Mouse (Mus musculus) kidney, adult 8-10 months (tissue): ENCODE measurements around the gene Prm1.
A peak's percentile ranks its signal among the peaks of the same experiment; 100 is the strongest.
"Not testable (repeated sequence)": the region's sequence is repeated elsewhere in the genome, so short reads cannot be mapped to it uniquely, and the experiment has no call there.

ENCODE experiments used
- DNase-seq, 2 experiments: peaks; one replicate each; pipeline ENCODE4 v3.0.0; 2022

The Prm1 gene

DNA sequence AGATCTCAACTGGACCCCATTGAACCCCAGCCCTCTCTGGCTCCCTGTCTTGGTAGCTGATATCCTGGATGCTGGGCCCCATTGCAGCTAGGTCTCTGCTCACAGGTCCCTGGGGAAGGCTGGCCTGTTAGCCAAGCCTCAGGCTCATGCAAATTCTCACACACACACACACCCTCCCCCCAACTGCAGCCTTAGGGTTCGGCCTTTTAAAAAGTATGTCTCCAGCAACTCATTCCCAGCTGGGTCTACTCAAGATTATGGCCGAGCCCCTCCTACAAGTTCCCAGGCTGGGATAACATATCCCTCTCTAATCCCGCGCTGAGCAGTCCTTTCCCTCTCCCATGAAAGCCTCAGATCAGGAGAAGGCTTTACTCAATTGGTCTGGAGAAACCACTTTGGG is 15.7 kb upstream of the Prm1 start:
- no peak for DNase-seq

GRCm38 (mm10) chr16:10819966-10820365 is 14.3 kb upstream of the Prm1 start:
- no peak for DNase-seq

GRCm38 (mm10) chr16:10818579-10819135 is 13.0 kb upstream of the Prm1 start:
- DNase-seq: no peak

DNA sequence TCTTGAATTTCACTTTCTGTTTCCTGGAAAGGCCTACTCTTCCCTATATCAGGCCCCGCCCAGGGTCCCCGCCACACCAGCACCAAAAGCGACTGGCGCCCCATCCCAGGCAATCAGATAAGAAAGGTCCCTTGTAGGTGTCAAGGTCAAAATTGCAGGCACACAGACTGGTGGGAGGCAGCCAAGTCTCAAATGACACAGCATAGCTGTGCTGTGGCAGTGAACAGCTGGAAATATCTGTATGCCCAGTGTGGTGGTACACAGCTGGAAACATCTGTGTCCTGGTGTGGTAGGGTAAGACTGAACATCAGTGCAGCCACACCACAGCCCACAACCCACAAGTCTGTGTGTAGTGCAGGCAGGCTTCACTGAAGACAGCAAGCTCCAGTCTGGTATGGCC is 9.2 kb upstream of the Prm1 start:
- DNase-seq: no peak

DNA sequence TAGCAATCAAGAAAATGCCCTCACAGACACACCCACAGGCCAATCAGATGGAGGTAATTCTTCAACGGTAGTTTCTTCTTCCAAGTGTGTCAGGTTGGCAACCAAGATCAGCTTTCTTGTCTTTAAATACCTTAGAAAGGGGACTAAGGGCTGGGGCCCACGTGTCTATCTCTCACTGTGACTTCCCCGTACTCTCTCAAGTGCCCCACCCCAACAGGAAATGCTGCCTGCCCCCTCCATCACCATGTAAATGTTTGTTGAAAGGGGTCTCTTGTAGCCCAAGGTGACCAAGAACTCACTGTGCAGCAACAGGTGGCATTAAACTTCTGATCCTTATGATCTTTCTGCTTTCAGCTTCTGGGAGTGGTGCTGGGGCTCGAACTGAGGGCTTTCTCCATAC is 8.1 kb upstream of the Prm1 start:
- no peak for DNase-seq

DNA sequence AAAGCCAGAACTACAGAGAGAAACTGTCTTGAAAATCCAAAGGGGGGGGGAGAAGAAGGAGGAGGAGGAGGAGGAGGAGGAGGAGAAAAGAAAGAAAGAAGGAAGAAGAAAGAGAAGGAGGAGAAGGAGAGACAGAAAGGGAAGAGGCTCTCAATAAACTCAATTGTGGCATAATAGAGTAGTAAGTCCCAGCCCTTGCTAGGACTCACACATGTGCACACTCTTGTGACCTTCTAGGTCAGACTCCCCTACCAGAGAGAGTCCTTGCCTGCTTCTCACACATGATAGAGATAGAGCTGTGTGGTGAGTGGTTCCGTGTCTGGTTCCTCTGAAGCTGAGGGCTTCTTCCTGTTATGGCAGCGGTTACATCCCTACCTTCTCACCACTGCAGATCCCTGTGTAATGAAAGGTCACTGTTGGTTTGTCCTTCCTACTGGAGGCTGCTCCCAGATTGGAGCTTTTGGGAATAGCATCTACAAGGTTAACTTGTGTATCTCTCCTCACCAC is 7.3 kb upstream of the Prm1 start, which contains the start of gene Gm11172:
Gm11172 (plus strand) TSS at position 51 of the 507 bp plus-strand sequence.
- no peak for DNase-seq

GRCm38 (mm10) chr16:10810376-10810775 is 4.7 kb upstream of the Prm1 start:
- no peak for DNase-seq

GRCm38 (mm10) chr16:10802420-10802819 is 3.2 kb downstream of the Prm1 start:
- not testable (repeated sequence) for DNase-seq

- DNase-seq: no peak
Measured at GRCm38 (mm10) chr16:10796034-10796433, 9.6 kb downstream of the Prm1 start, which contains the start of gene Prm2. Prm2 (minus strand) TSS chr16:10796134.

GRCm38 (mm10) chr16:10790702-10791101 is 14.9 kb downstream of the Prm1 start, which contains the start of gene Prm3:
Prm3 (minus strand) TSS chr16:10790914.
- no peak for DNase-seq

GRCm38 (mm10) chr16:10788866-10789265 is 16.8 kb downstream of the Prm1 start:
- no peak for DNase-seq

GRCm38 (mm10) chr16:10788271-10788670 is 17.4 kb downstream of the Prm1 start, which contains the start of gene Tnp2:
Tnp2 (minus strand) TSS chr16:10788660.
- DNase-seq: no peak

DNA sequence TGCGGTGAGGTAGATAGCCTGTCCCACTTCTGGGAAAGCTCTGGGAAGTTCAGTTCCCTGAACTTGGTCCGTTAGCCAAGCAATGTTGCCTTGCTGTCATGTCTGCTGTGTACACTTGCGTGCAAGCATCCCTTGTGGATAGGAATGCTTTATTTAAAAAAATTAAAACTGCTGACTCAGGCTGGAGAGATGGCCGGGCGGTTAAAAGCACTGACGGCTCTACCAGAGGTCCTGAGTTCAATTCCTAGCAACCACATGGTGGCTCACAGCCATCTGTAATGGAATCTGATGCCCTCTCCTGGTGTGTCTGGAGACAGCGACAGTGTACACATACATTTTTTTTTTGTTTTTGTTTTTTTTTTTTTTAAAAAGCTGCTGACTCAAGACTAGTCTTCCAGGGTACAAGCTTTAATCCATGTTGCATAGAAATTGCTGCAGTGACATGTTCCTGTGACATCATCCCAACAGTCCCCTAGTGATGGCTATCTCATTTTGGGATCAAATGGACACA is 18.0 kb downstream of the Prm1 start:
- no peak for DNase-seq

- DNase-seq: no peak
Measured at GRCm38 (mm10) chr16:10786782-10787547, 18.7 kb downstream of the Prm1 start.

DNA sequence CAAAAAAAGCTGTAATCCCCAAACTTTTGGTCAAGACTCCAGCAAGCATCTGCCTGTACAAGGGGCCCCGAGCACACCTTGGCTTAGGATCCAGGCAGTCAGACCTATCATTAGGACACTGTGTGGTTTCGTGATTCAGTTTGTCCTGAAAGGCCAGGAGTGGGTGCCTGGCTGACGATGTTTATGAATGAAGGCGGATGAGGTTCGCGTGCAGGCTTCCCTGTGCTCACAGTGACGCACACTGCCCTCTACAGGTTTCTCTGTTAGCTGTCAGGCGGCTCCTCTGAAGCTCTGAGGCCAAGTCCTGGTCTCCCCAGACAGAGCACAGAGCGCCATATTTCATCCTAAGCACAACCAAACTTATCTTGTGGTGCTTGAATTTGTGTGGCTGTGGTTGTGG is 19.4 kb downstream of the Prm1 start:
- DNase-seq: peak; percentile 77 to 86

GRCm38 (mm10) chr16:10785371-10786231 is 20.0 kb downstream of the Prm1 start, which contains the start of gene Socs1:
Socs1 (minus strand) TSS chr16:10785536.
- peak; percentile 79 to 84 for DNase-seq

DNA sequence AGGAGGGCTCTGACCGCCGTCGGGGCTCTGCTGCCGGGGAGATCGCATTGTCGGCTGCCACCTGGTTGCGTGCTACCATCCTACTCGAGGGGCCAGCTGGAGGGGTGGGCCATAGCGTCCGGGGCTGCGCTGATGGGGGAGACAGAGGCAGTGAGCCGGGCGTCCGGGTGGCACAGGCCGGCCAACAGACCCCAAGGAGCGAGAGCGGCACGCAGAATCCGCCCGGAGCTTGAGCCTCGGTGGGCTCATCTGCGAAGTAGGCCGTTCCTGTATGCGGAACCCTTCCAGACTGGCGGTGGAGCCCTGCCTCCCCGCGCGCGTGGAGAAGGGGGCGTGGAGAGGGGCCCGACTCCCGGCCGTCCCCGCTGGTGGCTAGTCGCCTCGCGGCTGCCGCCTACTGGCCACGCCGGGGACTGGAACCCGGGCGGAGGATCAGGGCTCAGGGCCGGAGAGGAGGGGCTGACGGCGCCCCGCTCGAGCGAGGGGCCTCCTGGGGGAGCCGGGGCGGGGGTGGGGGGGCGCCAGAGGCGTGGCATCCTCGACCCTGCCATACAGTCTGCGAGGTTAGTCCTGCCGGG is 20.8 kb downstream of the Prm1 start:
- peak; percentile 78 to 88 for DNase-seq

DNA sequence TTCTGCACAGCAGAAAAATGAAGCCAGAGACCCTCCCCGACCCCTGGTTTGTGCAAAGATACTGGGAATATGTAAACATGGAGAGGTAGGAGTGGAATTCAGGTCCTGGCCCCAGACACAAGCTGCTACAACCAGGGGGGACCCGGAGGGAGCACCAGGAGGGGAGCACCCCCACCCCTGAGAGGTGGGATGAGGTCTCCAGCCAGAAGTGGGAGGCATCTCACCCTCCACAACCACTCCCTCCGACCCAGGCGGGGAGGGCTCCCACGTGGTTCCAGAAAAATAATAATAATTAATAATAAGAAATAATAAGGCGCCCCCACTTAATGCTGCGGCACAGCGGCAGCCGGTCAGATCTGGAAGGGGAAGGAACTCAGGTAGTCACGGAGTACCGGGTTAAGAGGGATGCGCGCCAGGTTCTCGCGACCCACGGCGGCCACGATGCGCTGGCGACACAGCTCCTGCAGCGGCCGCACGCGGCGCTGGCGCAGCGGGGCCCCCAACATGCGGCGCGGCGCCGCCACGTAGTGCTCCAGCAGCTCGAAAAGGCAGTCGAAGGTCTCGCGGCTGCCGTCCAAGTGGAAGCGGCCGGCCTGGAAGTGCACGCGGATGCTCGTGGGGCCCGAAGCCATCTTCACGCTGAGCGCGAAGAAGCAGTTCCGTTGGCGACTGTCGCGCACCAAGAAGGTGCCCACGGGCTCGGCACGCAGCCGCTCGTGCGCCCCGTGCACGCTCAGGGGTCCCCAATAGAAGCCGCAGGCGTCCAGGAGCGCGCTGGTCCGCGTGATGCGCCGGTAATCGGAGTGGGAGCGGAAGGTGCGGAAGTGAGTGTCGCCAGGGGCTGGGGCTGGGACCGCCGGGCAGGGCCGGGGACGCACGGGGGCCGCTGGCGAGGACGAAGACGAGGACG is 21.5 kb downstream of the Prm1 start:
- no peak for DNase-seq

GRCm38 (mm10) chr16:10783451-10783850 is 22.2 kb downstream of the Prm1 start:
- DNase-seq: no peak

DNA sequence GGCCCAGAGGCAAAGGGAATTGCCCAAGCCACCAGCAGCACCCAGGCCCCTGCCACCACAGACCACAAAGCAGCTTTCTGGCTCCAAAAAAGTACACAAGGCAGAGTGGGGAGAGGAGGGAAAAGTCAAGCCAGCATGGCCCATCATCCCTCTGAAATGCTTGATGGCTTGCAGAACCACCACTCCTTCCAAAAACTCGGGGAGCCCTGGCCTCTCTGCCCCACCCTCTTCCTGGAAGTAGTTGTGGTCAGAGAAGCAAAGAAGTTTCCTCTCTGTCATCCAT is 22.5 kb downstream of the Prm1 start:
- DNase-seq: no peak

- DNase-seq: peak in 1 of 2 experiments; percentile 33
Measured at GRCm38 (mm10) chr16:10782377-10783151, 23.1 kb downstream of the Prm1 start.
